Mouse (Mus musculus) c-Kit-positive CD71-positive TER-119-negative erythroid progenitor cells, embryonic 14.5 days (primary cell): Measurements from ENCODE around the gene Hnrnpf.

Source experiments
- DNase-seq: peaks from one replicate; pipeline ENCODE4 v3.0.0-alpha.2; 2013; ENCODE audit warnings: low read depth

The Hnrnpf gene

DNA sequence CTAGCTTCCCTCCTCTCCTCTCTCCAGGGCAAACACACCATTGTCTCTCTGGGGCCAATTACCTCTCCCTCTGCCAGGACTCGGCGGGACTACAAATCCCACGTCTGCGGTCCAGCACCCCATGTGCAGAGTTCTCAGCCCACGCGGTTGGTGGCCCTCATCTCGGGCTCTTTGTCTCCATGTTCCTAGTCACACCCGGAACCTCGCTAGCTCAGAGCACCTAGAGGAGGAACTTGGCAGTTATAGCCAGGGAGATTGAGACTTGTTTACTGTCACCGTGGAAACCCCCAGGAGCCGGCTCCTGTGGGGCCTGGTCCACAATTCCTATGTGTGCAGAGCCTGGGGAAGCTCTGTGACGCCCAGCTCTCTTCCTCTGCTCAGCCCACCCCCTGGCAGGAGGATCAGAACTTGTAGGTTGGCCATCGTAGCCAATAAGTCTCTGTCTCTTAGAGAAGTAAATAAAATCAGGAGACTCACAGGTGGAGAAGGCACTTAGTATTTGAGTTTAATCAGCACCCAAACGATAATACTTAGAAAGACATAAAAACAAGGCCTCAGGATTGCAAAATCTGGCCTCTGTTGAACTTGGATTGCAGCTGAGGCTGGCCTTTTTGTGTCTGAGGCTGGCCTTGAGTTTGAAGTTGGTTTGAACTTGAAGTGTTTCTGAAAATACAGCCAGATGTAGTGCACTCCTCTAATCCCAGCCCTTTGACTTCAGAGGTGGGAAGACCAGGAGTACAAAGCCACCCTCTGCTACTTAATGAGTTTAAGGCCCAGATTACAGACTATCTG, 8.6 kb upstream of the Hnrnpf start:
- DNase-seq = no peak

GRCm38 (mm10) chr6:117892386-117892785, 7.7 kb upstream of the Hnrnpf start:
- DNase-seq = no peak

DNA sequence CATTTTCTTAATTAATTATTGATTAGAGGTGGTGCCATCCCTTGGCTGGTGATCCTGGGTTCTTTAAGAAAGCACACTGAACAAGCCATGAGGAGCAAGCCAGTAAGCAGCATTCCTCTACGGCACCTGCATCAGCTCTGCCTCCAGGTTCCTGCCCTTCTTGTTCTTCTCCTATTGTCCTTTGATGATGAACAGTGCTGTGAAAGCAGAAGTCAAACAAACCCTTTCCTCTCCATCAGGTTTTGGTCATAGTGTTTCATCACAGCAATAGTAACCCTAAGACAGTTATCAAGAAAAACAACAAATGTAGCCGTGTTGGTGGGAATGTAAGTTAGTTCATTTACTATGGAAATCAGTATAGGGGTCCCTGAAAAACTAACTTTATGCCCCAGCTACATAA, 6.7 kb upstream of the Hnrnpf start:
- DNase-seq = no peak

GRCm38 (mm10) chr6:117897800-117898199, 2.3 kb upstream of the Hnrnpf start:
- no peak for DNase-seq

- no peak for DNase-seq
Observed at GRCm38 (mm10) chr6:117901510-117902402, 1.6 kb downstream of the Hnrnpf start.

DNA sequence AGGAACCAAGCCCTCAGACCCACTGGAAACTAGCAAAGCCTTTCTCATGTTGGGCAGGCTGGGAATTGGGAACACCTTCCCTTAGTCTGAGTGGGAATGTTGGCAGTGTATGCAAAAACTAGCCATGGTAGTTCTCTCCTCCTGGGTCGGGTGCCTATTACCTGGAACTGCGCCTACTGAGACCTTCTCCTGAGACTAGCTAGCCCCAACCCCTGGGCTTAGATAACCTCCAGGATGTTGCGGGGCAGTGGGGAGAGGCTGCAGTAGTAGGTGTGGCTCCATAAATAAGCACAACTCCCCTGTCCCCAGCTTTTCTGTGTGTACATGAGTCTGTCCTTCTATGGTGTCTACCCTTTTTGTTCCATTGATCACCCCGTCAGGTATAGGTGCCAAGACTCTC, 2.4 kb downstream of the Hnrnpf start:
- DNase-seq = no peak

DNA sequence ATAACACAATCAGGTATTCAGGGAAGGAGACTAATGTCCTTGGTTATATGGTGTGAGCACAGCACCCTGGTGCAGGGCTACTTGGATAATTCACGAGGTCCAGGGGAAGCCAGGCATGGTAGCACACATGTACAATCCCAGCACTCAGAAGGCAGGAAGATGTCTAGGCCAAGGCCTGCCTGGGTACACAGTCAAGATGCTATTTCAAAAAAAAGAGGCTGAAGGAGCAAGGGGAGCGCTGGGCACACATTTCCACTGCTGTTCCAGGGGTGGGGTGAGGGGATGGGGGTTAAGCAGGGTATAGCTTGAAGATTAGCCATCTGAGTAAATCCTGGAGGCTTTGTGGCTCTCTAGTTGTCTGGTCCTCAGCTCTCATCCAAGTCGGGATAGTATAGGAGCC, 3.7 kb downstream of the Hnrnpf start:
- no peak for DNase-seq

DNA sequence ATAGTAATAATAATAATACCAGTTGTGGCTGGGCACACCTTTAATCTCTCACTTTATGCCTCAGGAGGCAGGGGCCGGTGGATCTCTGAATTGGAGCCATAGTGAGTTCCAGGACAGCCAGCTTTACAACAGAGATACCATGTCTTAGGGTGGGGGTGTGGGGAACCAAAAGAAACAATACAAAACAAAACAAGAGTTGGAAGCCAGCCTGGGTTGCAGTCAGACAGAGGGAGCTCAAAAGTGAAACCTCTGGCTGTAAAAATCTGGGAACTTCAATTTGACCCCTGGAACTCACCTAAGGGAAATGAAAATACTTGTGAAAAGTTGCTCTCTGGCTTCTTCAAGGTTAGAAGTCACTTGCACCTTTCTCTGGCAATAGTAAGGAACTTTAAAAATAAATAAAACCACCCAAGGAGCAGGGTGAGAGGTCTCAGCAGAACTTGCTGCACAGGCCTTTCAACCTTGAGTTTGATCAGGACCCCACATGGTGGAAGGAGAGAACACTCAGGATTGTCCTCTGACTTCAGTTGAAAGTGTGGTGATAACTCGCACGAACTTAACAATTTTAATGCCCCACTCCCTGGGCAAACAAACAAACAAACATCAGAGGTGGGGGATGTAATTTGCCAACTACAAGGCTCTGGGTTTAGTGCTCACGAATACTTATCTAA, 5.3 kb downstream of the Hnrnpf start:
- no peak for DNase-seq

DNA sequence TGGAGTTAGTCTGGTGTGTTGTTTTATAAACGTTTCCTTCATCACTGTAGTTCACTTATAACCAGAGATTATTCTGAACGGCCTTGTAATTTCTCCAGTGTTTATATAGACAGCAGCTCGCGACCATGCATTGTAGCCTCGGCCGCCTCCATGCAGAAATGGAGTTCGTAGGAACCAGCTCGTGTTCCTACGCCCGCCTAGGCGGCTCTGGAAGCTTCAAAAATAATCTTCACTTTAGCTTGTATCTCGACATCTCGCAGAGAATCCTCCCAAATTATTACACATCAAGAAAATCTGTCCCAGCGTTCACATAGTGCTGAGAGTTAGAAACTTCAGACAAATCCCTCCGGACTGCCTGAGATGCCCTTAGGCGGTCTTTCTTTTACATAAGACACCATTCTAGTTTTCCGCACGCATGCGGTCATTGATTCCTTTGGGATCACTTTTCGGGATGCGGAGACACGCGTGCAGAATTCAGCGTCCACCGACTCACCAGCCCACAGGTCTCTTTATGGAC, 5.9 kb downstream of the Hnrnpf start:
- DNase-seq = no peak

- DNase-seq = peak; percentile 93
Observed at GRCm38 (mm10) chr6:117906590-117907271, 6.6 kb downstream of the Hnrnpf start.

- DNase-seq = peak; percentile 86
Observed at GRCm38 (mm10) chr6:117907301-117907978, 7.3 kb downstream of the Hnrnpf start.

DNA sequence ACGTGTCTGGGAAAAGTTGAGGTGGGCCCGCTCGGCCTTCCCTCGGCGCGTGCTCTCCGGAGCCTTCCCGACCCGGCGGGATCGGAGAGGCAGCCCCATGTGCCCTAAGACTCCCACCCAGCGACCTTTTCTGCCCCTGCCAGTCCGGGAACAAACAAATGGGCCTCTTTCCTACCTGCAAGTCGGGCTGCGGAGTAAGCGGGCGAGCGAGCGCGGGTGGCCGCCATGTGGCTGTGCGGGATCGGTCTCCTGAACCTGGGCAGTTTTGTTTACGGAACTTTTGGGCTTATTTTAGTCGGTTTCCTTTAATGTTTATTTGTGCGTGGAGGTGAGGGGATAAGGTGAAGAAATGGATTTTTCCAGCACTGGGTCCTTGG, 7.8 kb downstream of the Hnrnpf start:
- DNase-seq = no peak

DNA sequence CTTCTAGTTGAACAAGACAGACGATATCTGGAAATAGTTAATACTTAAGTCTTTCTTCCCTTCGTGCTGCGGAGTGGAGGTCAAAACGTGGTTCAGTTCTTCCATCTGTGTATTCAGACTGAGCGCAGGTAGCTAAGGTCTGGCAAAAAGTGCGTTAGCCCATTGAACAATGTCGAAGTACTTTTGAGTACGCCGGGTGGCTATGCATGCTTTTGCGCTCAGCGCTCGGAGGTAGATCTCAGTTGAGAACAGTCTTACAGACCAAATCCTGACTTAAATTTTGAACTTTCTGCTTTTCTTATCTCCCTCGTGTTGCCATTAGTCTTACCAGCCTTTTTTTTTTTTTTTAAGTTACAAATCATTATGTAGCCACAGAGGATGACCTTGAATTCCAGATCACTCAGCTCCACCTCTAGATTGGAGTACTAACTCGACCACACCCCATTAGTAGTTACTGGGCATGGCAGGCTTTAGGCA, 8.3 kb downstream of the Hnrnpf start:
- no peak for DNase-seq

DNA sequence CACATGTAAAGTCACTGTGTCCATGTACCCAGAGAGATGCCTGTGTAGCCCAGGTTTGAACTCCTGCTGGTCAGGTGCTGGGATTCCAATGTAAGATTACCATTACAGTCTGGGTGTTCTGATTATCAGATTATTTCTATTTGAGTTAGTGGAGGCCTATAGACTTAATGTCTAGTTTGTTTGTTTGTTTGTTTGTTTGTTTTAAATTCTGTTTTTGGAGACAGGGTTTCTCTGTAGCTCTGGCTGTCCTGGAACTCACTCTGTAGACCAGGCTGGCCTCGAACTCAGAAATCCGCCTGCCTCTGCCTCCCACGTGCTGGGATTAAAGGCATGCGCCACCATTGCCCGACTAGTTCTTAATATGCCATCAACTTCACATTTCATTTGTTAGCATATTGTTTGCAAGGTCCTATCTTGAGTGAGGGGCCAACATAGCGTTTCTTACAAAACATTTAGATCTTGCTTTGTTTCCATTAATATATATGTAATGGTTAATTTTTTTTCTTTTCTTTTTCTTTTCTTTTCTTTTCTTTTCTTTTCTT, 10.1 kb downstream of the Hnrnpf start:
- no peak for DNase-seq

DNA sequence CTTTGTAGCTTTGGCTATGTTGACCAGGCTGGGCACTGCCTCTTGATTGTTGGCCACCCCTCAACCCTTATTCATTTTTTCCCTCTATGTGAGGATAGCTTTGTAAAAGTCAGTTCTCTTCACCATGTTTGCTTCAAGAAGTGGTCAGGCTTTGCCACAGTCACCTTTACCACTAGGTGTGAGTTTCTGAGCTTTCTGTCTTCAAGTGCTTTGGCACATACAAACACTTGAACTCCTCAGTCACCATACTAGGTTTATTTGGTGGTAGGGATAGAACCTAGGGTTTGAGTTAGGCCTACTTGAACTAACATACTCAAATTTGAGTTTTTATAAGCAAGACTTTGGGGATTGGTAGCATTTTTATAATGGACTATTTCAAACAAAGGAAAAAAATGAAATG, 14.4 kb downstream of the Hnrnpf start:
- no peak for DNase-seq

DNA sequence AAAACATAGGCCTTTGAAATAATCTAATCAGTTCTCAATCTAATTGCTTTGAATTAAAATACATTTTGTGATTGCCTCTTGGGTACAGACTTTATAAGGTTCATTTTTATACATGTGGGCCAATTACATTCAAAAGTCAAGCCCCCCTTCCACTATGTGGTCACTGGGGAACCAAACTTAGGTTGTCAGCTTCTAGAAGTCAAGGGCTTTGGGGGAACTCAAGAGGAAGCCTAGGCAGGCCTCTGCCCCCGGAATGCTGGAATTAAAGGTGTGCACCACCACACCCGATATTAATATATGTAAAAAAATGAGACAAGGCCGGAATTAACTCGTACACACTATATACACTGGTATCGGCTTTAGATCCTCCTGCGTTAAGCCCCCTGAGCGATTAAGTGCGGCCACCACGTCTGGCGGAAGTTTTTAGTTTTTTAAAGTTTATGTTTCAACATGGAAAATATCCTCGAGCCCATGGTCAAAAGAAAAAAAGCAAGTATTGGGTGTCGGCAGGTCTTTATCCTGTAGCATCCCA, 16.1 kb downstream of the Hnrnpf start:
- DNase-seq = no peak

- peak; percentile 82 for DNase-seq
Observed at GRCm38 (mm10) chr6:117916737-117917426, 16.8 kb downstream of the Hnrnpf start.

DNA sequence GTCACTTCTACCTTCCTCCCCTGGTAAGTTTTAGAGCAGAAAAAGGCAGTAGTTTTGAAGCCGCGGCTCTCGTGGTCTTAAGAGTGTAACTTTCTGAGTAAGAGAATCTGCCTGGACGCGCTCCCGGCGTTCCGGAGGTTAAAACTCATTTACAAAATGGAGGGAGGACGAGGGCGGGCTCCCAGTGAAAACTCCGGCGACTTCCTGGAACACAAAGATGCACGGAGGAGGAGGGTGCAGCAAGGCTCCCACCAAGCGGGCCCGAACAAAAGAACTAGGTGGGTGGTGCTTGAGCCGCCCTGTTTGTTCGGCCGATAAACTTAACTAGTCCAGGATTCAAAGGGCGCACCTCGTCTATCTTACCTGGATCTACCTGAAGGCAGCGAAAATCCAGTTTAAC, 17.5 kb downstream of the Hnrnpf start:
- DNase-seq = no peak

GRCm38 (mm10) chr6:117918043-117918442, 17.9 kb downstream of the Hnrnpf start:
- no peak for DNase-seq
